Mouse (Mus musculus): ENCODE data around the gene Syt3. TPM values are rescaled to one million over a fixed set of nuclear protein-coding genes. Genes with fewer than 3 reads are reported as not detected.
A peak's percentile ranks its signal among the peaks of the same experiment; 100 is the strongest.

Syt3 gene
- total RNA-seq, 2 experiments from 2014 or later, result 2.5 to 4.2 TPM

- DNase-seq, result peak; percentile 91
Observed at GRCm38 (mm10) chr7:44405346-44406014, 21.6 kb downstream of the Syt3 start.

GRCm38 (mm10) chr7:44406015-44406355 is 22.1 kb downstream of the Syt3 start:
- DNase-seq, result no peak

GRCm38 (mm10) chr7:44411144-44411543 is 27.2 kb downstream of the Syt3 start:
- no peak for DNase-seq

- no peak for DNase-seq
Observed at GRCm38 (mm10) chr7:44413307-44413706, 29.4 kb downstream of the Syt3 start.

- DNase-seq, result no peak
Observed at GRCm38 (mm10) chr7:44427666-44428065, 43.8 kb downstream of the Syt3 start.

GRCm38 (mm10) chr7:44428171-44428950 is 44.5 kb downstream of the Syt3 start:
- DNase-seq, result no peak

GRCm38 (mm10) chr7:44428968-44429521 is 45.1 kb downstream of the Syt3 start, which contains the start of gene Lrrc4b:
Gene Lrrc4b (plus strand): TSS chr7:44429018.
- no peak for DNase-seq

- no peak for DNase-seq
Observed at GRCm38 (mm10) chr7:44429534-44430488, 45.9 kb downstream of the Syt3 start.

GRCm38 (mm10) chr7:44432550-44432949 is 48.6 kb downstream of the Syt3 start:
- DNase-seq, result no peak

GRCm38 (mm10) chr7:44433371-44433770 is 49.5 kb downstream of the Syt3 start:
- no peak for DNase-seq

GRCm38 (mm10) chr7:44434089-44434488 is 50.2 kb downstream of the Syt3 start:
- DNase-seq, result no peak

GRCm38 (mm10) chr7:44435796-44436195 is 51.9 kb downstream of the Syt3 start:
- no peak for DNase-seq

GRCm38 (mm10) chr7:44436267-44436666 is 52.4 kb downstream of the Syt3 start:
- DNase-seq, result no peak

GRCm38 (mm10) chr7:44437188-44437587 is 53.3 kb downstream of the Syt3 start:
- no peak for DNase-seq

- no peak for DNase-seq
Observed at GRCm38 (mm10) chr7:44437933-44438332, 54.0 kb downstream of the Syt3 start.

- no peak for DNase-seq
Observed at GRCm38 (mm10) chr7:44439696-44440095, 55.8 kb downstream of the Syt3 start.

- no peak for DNase-seq
Observed at GRCm38 (mm10) chr7:44440479-44440878, 56.6 kb downstream of the Syt3 start.

GRCm38 (mm10) chr7:44441180-44441579 is 57.3 kb downstream of the Syt3 start:
- DNase-seq, result no peak

GRCm38 (mm10) chr7:44441648-44442109 is 57.8 kb downstream of the Syt3 start:
- DNase-seq, result peak; percentile 19

GRCm38 (mm10) chr7:44442407-44442821 is 58.5 kb downstream of the Syt3 start:
- no peak for DNase-seq

GRCm38 (mm10) chr7:44443268-44444173 is 59.6 kb downstream of the Syt3 start:
- no peak for DNase-seq

Data from adrenal gland, postnatal 10 days (tissue).